Mouse (Mus musculus) ES-E14 (cell line): ENCODE measurements at regions not wholly inside any gene's neighbourhood (a gene's known extent, or its start where the extent isn't known, plus 50 kb on each side); places are given as distances from the start of the nearest gene placed in this dataset.

Experiments used
- DNase-seq: peaks from one replicate; pipeline ENCODE4 v3.0.0-alpha.2; 2013; ENCODE audit warnings: low read depth, low spot score
- H3K27ac ChIP-seq: 2 replicates; pipeline ENCODE4 v1.5.1; 2012; ENCODE audit warnings: low read depth, mild to moderate bottlenecking, low read length, moderate library complexity, mixed read lengths; ENCODE audit not compliant: poor library complexity, insufficient read depth, severe bottlenecking
- H3K36me3 ChIP-seq: 2 replicates; pipeline ENCODE4 v1.6.1; 2012; ENCODE audit warnings: mild to moderate bottlenecking, low read length, moderate library complexity, mixed read lengths; ENCODE audit not compliant: control insufficient read depth, poor library complexity, insufficient read depth, severe bottlenecking
- H3K4me1 ChIP-seq, 2 experiments: fragments of 150-350 bp in 1 of 2; sonication (generic) in 1 of 2; 2 replicates each; pipeline ENCODE4 v1.6.1; 2012; ENCODE audit warnings: low read length in 2 of 2, mild to moderate bottlenecking in 1 of 2, mixed read lengths in 1 of 2; ENCODE audit not compliant: control insufficient read depth in 2 of 2, insufficient read depth in 2 of 2, poor library complexity in 1 of 2
- H3K4me3 ChIP-seq, 2 experiments: fragments of 150-350 bp in 1 of 2; sonication (generic) in 1 of 2; 2 replicates each; pipeline ENCODE4 v1.5.1; 2012; ENCODE audit warnings: low read length in 2 of 2, low read depth in 1 of 2, mild to moderate bottlenecking in 1 of 2, mixed read lengths in 1 of 2; ENCODE audit not compliant: insufficient read depth in 1 of 2, poor library complexity in 1 of 2, severe bottlenecking in 1 of 2
- H3K9ac ChIP-seq: 2 replicates; pipeline ENCODE4 v1.6.1; 2012; ENCODE audit warnings: low read depth, mild to moderate bottlenecking, low read length, mixed read lengths; ENCODE audit not compliant: poor library complexity, insufficient read depth, severe bottlenecking
- H3K9me3 ChIP-seq: fragments of 150-350 bp; sonication (generic); 2 replicates; pipeline ENCODE4 v1.6.1; 2012; ENCODE audit warnings: low read depth, mild to moderate bottlenecking, low read length; ENCODE audit not compliant: control insufficient read depth, insufficient read depth
- CHD2 ChIP-seq: IDR thresholded peaks from 2 replicates; pipeline ENCODE4 v1.6.1; 2014; ENCODE audit warnings: mild to moderate bottlenecking, low read depth, low read length, inconsistent platforms
- HCFC1 ChIP-seq: IDR thresholded peaks from 2 replicates; pipeline ENCODE4 v1.6.1; 2012; ENCODE audit warnings: low read length, inconsistent platforms, borderline replicate concordance; ENCODE audit not compliant: insufficient read depth
- MAFK ChIP-seq: IDR thresholded peaks from 2 replicates; pipeline ENCODE4 v1.6.1; 2014; ENCODE audit warnings: mild to moderate bottlenecking, low read depth, low read length, inconsistent platforms; ENCODE audit not compliant: insufficient read depth
- ZC3H11A ChIP-seq: IDR thresholded peaks from 2 replicates; pipeline ENCODE4 v1.6.1; 2012; ENCODE audit warnings: low read depth, mild to moderate bottlenecking, inconsistent platforms, low read length, borderline replicate concordance
- ZNF384 ChIP-seq: IDR thresholded peaks from 2 replicates; pipeline ENCODE4 v1.6.1; 2012; ENCODE audit warnings: low read depth, low read length, inconsistent platforms
- in situ Hi-C, 2 experiments: fragments of 600-800 bp; cut with MboI; formaldehyde crosslinking; loops; one replicate each; pipeline ENCODE4 v1.15.1; 2025; ENCODE audit warnings: low sequenced_read_pairs in 2 of 2, inconsistent platforms in 1 of 2; ENCODE audit not compliant: unreplicated experiment in 2 of 2

- Histone ChIP-seq H3K4me3 (no peak overlapping the region), H3K36me3 (no peaks in the 10 kb centered on the region), H3K9ac (no peak overlapping the region), H3K4me1 (peaks cover 2 to 3% of the 10 kb centered on the region in 2 experiments; a peak in 2 of 4 replicates), H3K9me3 (no peaks in the 10 kb centered on the region), H3K27ac (no peak overlapping the region)
- no peak for DNase-seq
- TF ChIP-seq CHD2 (no peak), ZC3H11A (no peak), HCFC1 (no peak), ZNF384 (no peak), MAFK (no peak)
- in situ Hi-C loops = no loop called here
These were observed 229.7 kb downstream of the Opa1 start for GRCm38 (mm10) chr16:29808851-29809250.

GRCm38 (mm10) chr16:29813411-29814038 is 234.4 kb downstream of the Opa1 start:
- H3K4me1 ChIP-seq = peaks cover 3 to 15% of the 10 kb centered on the region in 2 experiments; a peak in 3 of 4 replicates
- H3K9me3 ChIP-seq = no peaks in the 10 kb centered on the region
- peak overlapping the region; percentile 78 for H3K9ac ChIP-seq
- H3K36me3 ChIP-seq = no peaks in the 10 kb centered on the region
- no peak for DNase-seq
- H3K4me3 ChIP-seq = peak overlapping the region; percentile 68 to 69
- in situ Hi-C loops = no loop called here
- TF ChIP-seq MAFK (no peak), ZNF384 (no peak), CHD2 (no peak), HCFC1 (no peak; the same call in 1 of the 2 replicates), ZC3H11A (no peak)
- H3K27ac ChIP-seq = no peak overlapping the region

GRCm38 (mm10) chr16:29814039-29814438 is 234.9 kb downstream of the Opa1 start:
- Histone ChIP-seq H3K36me3 (no peaks in the 10 kb centered on the region), H3K4me1 (peaks cover 3 to 19% of the 10 kb centered on the region in 2 experiments; a peak in 3 of 4 replicates), H3K9me3 (no peaks in the 10 kb centered on the region), H3K9ac (peak overlapping the region; percentile 78), H3K4me3 (peak overlapping the region; percentile 68 to 69), H3K27ac (no peak overlapping the region)
- DNase-seq = peak; percentile 63
- in situ Hi-C loops = no loop called here
- TF ChIP-seq HCFC1 (no peak), ZNF384 (no peak), ZC3H11A (no peak), CHD2 (no peak), MAFK (no peak)

GRCm38 (mm10) chr16:29814655-29815054 is 235.5 kb downstream of the Opa1 start:
- TF ChIP-seq HCFC1 = no peak
- TF ChIP-seq ZNF384 = no peak
- no peak for TF ChIP-seq ZC3H11A
- TF ChIP-seq CHD2 = no peak
- TF ChIP-seq MAFK = no peak
- Histone ChIP-seq H3K9ac (no peak overlapping the region), H3K36me3 (no peaks in the 10 kb centered on the region), H3K27ac (no peak overlapping the region), H3K4me3 (no peak overlapping the region; a peak in 1 of 4 replicates), H3K4me1 (peaks cover 3 to 19% of the 10 kb centered on the region in 2 experiments; a peak in 3 of 4 replicates), H3K9me3 (no peaks in the 10 kb centered on the region)
- in situ Hi-C loops = no loop called here
- no peak for DNase-seq
